Mouse (Mus musculus): ENCODE measurements around the gene Trappc2l.
"Not testable (repeated sequence)": the region's sequence is repeated elsewhere in the genome, so short reads cannot be mapped to it uniquely, and the experiment has no call there.

Gene Trappc2l

GRCm38 (mm10) chr8:122624653-122625052 lies 13.2 kb downstream of the Trappc2l start:
- no peak for DNase-seq (ENCODE audit: low read depth, low spot score)

- DNase-seq (ENCODE audit: low read depth, low spot score), result no peak
Measured at GRCm38 (mm10) chr8:122625811-122626210, 14.4 kb downstream of the Trappc2l start.

DNA sequence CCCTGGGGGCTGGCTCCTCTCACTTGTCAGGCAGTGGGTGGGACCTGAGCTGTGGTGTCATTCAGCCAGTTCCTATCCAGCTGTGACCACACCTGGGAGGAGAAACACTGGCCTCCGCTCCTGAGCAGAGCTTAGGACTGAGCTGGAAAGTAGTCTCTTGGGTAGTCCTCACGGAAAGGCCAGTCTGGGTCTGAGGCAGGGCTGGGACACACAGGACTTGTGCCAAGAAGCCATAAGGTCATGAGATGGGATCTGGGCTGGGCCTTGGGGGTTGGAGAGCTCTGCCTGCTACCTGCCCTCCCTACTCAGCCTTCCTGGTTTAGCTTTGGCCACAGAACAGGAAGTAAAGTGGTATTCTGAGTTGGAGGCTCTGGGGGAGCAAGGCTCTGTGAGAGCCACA lies 15.5 kb downstream of the Trappc2l start:
- DNase-seq (ENCODE audit: low read depth, low spot score), result no peak

DNA sequence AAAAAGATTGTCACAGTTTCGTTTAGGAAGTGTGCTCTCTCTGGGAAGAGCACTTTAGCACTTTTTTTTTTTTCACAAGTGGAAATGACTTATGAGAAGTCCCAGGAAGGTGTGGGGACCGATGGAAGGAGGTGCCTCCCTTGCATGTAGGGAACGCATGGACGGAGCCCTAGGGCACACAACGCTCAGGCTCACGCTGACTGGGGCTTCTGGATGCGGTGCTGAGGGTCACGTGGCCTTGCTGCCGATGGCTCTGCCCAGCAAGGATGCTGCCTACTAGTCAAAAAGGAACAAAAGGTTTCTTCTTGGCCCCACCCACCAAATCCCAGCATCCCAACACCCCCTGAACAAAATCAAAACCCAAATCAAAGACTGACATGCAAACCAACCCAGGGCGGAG lies 17.9 kb downstream of the Trappc2l start:
- no peak for DNase-seq (ENCODE audit: low read depth, low spot score)

GRCm38 (mm10) chr8:122630696-122631095 lies 19.3 kb downstream of the Trappc2l start:
- DNase-seq (ENCODE audit: low read depth, low spot score), result no peak

GRCm38 (mm10) chr8:122632134-122632533 lies 20.7 kb downstream of the Trappc2l start:
- DNase-seq (ENCODE audit: low read depth, low spot score), result not testable (repeated sequence)

- no peak for DNase-seq (ENCODE audit: low read depth, low spot score)
Measured at GRCm38 (mm10) chr8:122633205-122633604, 21.8 kb downstream of the Trappc2l start.

DNA sequence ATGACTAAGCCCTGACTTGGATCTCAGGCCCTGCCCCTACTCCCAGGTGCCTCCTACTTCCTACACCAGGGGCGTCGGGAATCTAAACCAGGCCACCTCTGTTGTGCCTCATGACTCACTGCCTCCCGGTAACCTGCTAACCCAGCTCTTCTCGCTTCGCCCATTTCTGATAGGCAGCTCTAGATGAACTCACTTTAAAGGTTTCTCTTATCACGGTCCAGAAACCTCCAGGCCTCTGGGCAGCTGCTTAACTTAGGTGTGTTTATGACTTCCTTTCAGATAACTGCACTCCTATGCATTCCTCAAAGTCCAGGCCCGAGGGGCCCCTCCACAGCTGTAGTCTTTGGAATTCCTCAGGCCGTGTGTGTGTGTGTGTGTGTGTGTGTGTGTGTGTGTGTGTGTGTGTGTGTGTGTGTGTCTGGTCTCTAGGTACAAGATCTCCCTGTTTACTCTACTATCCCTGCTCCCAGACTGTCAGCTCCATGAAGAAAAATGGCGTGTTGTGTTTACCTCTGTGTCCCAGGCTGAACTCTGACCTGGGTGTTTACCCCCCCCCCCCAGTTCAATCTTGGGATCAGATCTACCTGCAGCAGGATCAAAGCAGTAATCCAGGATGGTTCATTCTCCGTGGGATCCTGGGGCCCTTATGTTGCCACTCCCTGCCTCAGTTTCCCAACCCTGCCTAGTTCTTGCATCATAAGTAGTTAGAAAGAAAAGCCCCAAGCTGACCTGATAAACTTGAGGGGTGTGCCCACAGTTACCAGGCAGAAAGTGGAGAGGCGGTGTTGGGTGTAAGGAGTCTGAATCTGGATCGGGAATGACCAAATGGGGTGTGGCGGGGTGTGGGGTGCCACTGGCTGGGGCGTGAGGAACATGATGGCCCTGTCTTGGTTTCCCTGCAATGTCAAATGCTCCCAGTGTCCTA lies 24.7 kb downstream of the Trappc2l start:
- DNase-seq (ENCODE audit: low read depth, low spot score), result no peak

GRCm38 (mm10) chr8:122636803-122637175 lies 25.3 kb downstream of the Trappc2l start:
- no peak for DNase-seq (ENCODE audit: low read depth, low spot score)

- no peak for DNase-seq (ENCODE audit: low read depth, low spot score)
Measured at GRCm38 (mm10) chr8:122637230-122637629, 25.8 kb downstream of the Trappc2l start.

DNA sequence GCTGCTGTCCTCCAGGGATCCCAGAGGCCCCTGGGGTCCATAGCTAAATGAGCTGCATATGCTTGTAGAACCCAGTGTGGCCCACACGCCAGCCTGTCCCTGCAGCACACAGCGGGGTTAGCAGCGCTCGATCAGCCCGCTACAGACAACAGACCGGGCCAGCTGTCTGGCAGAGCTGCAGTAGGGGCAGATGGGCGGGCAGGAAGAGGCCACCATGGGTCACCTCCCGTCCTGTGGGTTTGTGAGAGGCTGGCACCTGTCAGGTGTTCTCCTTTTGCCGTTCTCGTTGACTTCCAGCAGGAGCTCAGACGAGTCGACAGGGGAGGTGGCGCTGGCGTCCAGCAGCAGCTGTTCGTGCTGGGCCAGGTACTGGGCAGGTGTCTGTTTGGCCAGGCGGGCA lies 27.2 kb downstream of the Trappc2l start:
- no peak for DNase-seq (ENCODE audit: low read depth, low spot score)

- DNase-seq (ENCODE audit: low read depth, low spot score), result no peak
Measured at GRCm38 (mm10) chr8:122639521-122640248, 28.2 kb downstream of the Trappc2l start.

DNA sequence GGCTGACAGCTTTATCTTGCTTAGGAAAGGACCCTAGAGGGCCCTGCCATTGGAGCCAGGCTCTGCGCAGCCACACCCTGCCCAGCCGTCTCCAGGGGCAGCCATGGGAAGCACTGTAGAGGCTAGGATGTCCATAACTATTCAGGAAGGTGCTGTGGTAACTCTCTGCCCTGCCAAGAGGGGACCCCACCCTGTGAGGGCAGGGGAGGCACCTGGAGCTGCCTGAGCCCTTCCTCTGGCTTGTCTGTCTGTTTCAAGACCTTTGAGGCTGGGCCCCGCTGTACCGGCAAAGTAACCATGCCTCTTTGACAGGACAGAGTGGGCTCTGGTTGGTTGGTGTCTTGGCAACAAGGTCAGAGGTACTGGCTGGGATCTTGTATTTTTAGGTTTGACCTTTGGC lies 29.4 kb downstream of the Trappc2l start:
- no peak for DNase-seq (ENCODE audit: low read depth, low spot score)

GRCm38 (mm10) chr8:122641406-122641805 lies 30.0 kb downstream of the Trappc2l start:
- no peak for DNase-seq (ENCODE audit: low read depth, low spot score)

DNA sequence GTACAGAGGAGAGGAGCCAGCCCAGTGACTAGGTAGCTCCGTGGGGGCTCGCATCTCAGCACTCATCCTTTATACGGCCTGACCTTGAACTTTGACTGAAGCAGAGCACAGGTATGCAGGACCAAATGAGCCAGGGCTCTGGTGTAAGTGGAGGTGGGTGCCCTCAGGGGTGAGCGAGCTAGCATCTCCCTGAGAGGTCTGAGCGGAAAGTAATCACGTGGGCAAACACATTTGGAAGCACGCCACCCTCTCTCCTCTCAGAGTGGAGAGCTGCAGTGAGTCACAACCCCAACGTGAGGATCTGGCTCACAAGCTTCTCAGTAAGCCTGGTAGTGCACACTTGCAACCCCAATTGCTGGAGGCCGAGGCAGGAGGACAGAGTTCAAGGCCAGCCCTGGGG lies 30.6 kb downstream of the Trappc2l start:
- no peak for DNase-seq (ENCODE audit: low read depth, low spot score)

- DNase-seq (ENCODE audit: low read depth, low spot score), result no peak
Measured at GRCm38 (mm10) chr8:122644175-122644954, 32.9 kb downstream of the Trappc2l start.

DNA sequence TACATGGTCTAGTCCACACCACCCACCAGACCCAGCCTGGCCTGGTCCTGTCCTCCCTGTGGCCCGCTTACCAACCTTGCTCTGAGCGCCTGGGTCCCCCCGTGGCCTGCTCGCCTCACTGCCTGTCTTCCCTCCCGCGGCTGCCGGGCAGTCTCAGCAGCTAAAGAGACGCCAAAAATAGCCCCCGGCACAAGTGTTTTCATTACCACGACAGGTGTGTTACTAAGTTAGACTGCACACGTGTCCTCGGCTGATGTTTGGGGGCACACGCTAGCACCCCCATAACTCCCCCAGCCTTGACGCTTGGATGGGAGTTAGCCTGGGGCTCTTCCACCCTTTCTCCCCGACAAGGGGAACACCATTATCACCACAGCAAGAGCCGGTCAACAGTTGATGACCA lies 34.9 kb downstream of the Trappc2l start:
- DNase-seq (ENCODE audit: low read depth, low spot score), result no peak

DNA sequence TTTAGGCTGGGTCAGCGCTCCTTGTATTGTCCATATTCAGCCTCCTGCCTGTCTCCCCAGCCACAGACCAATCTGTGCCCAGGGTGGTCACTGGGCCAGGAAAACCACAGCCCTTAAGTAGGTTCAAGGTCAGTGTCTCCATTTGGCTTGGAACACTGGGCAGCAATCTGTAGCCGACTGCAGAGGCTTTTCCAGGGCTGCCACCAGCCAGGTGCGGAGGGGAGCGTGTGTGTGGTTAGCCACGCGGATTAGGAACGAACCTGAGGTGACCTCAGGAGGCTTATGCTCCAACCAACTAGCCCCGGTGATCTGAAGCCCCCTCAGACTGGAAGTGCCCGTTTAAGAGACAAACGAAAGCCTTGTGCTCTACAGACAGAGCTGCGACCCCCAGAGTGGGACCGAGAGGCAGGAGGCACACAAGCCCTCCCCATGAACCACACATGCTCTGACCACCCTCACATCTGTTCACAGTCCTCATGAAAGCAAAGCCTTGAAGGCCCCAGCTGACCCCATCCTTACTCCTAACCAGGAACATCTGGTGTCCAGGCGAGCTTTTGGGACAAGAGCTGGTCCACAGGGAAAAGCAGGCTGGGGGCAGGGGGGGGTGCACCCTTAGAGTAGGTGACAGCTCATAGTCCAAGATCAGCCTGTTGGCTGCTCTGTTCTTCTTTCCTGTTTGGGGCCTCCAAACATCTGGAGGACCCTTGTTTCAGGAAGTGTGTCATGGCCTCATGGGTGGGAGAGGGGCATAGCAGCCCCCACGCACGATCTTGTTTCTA lies 36.9 kb downstream of the Trappc2l start:
- no peak for DNase-seq (ENCODE audit: low read depth, low spot score)

DNA sequence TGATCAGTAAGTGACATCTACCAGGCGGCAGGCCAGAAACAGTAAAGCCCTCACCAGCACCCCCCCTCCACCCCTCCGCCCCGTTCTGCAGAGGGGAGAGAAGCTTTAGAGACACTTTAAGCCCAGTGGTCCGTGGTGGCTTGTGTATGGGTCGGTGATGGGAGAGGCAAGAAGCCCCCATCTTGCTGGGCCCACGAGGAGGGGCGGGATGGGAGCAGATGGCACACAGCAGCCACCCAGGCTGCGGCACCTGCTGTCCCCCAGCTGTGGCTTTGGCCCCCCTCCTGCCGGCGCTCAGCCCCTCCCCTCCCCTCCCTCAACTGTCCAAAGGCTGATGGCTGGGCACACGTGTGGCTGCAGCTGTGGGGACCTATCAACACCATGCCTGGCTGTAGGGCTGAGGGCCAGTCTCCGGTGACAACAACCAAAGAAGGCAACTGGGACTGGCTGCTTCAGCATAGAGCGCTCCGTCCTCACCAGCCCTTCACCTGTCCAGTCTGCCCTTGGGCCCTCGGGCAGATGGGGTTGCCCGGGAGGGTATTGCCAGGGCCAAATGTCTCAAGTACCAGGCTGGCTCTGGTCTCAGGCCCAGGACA lies 40.0 kb downstream of the Trappc2l start:
- DNase-seq (ENCODE audit: low read depth, low spot score), result no peak

GRCm38 (mm10) chr8:122652643-122653042 lies 41.2 kb downstream of the Trappc2l start:
- DNase-seq (ENCODE audit: low read depth, low spot score), result no peak

- no peak for DNase-seq (ENCODE audit: low read depth, low spot score)
Measured at GRCm38 (mm10) chr8:122654768-122655167, 43.3 kb downstream of the Trappc2l start.
